Mouse (Mus musculus) hindbrain, embryonic 12.5 days (tissue): ENCODE data around the gene Krtap4-8. TPM values are rescaled to one million over a fixed set of nuclear protein-coding genes. Genes with fewer than 3 reads are reported as not detected.
"Not testable (repeated sequence)": the region's sequence is repeated elsewhere in the genome, so short reads cannot be mapped to it uniquely, and the experiment has no call there.

Source experiments
- ATAC-seq: fragments of 200-750 bp; cut with Nextera tagmentation; 2 replicates; pipeline ENCODE4 v1.8.0; 2017; ENCODE audit warnings: moderate TSS enrichment; ENCODE audit not compliant: low FRiP score
- H3K27ac ChIP-seq: fragments of 300-500 bp; sonication (generic); 2 replicates; pipeline ENCODE4 v1.5.1; 2016; ENCODE audit warnings: mild to moderate bottlenecking
- H3K27me3 ChIP-seq: fragments of 300-500 bp; sonication (generic); 2 replicates; pipeline ENCODE4 v1.6.1; 2016; ENCODE audit warnings: mild to moderate bottlenecking
- H3K36me3 ChIP-seq: fragments of 300-500 bp; sonication (generic); 2 replicates; pipeline ENCODE4 v1.6.1; 2016; ENCODE audit warnings: mild to moderate bottlenecking
- H3K4me1 ChIP-seq: fragments of 300-500 bp; sonication (generic); 2 replicates; pipeline ENCODE4 v1.6.1; 2016
- H3K4me2 ChIP-seq: fragments of 300-500 bp; sonication (generic); replicated peaks from 2 replicates; pipeline ENCODE4 v1.6.1; 2016; ENCODE audit warnings: mild to moderate bottlenecking
- H3K4me3 ChIP-seq: fragments of 300-500 bp; sonication (generic); 2 replicates; pipeline ENCODE4 v1.5.1; 2016; ENCODE audit warnings: mild to moderate bottlenecking
- H3K9ac ChIP-seq: fragments of 300-500 bp; sonication (generic); 2 replicates; pipeline ENCODE4 v1.6.1; 2016; ENCODE audit warnings: mild to moderate bottlenecking, moderate library complexity
- H3K9me3 ChIP-seq: fragments of 300-500 bp; sonication (generic); replicated peaks from 2 replicates; pipeline ENCODE4 v1.6.1; 2016; ENCODE audit warnings: mild to moderate bottlenecking
- WGBS: fragments of 180-500 bp; shearing (Covaris S2); methylation state at CpG from one replicate; pipeline ENCODE4 v1.1.7; 2016; 5-methylcytosine and 5-hydroxymethylcytosine counted together
- polyA plus RNA-seq: library from polyadenylated mRNA; unstranded; fragments of >200 nt; fragmentation: Nextera tagmentation; extraction: Ambion mirVana; gene quantifications from 2 replicates; pipeline ENCODE4 v1.2.1, GENCODE M21; 2016

Gene Krtap4-8
- not detected in 2 replicates for polyA plus RNA-seq

GRCm38 (mm10) chr11:99780604-99781003, at the start of gene Krtap4-8:
TSS of gene Krtap4-8 (minus strand) at chr11:99780704.
- no peaks in the 10 kb centered on the region for H3K36me3 ChIP-seq
- no peak within 1 kb of the TSS for H3K4me3 ChIP-seq
- ATAC-seq = no peak
- H3K4me2 ChIP-seq = no peak within 1 kb of the TSS
- H3K9me3 ChIP-seq = no peaks in the 10 kb centered on the region
- H3K27ac ChIP-seq = no peak within 1 kb of the TSS
- WGBS = 91% methylated on average over 2 of the region's 2 CpGs
- H3K27me3 ChIP-seq = no peaks in the 10 kb centered on the region
- no peak within 1 kb of the TSS for H3K9ac ChIP-seq
- peaks cover 5% of the 10 kb centered on the region; the same call in 1 of the 2 replicates for H3K4me1 ChIP-seq

GRCm38 (mm10) chr11:99815566-99815965, 35.1 kb upstream of the Krtap4-8 start, which contains the start of gene Gm11564:
TSS of gene Gm11564 (minus strand) at chr11:99815666.
- H3K4me1 ChIP-seq, H3K27me3 ChIP-seq, H3K9ac ChIP-seq, H3K36me3 ChIP-seq, H3K27ac ChIP-seq, ATAC-seq, H3K4me2 ChIP-seq, H3K9me3 ChIP-seq, H3K4me3 ChIP-seq: not testable (repeated sequence)
- 94% methylated on average over 2 of the region's 2 CpGs for WGBS

GRCm38 (mm10) chr11:99809792-99810191, 29.3 kb upstream of the Krtap4-8 start, which contains the start of gene Krtap4-13:
TSS of gene Krtap4-13 (minus strand) at chr11:99809892.
- H3K27me3 ChIP-seq, H3K4me2 ChIP-seq, H3K4me3 ChIP-seq, H3K36me3 ChIP-seq, H3K9me3 ChIP-seq, H3K27ac ChIP-seq, ATAC-seq, H3K9ac ChIP-seq, H3K4me1 ChIP-seq: not testable (repeated sequence)

- H3K4me2 ChIP-seq, H3K36me3 ChIP-seq, H3K9me3 ChIP-seq, H3K27ac ChIP-seq, H3K27me3 ChIP-seq, H3K9ac ChIP-seq, H3K4me3 ChIP-seq, H3K4me1 ChIP-seq, ATAC-seq: not testable (repeated sequence)
- no CpG with 5 or more reads among the region's 1 CpGs for WGBS
These were observed 23.8 kb upstream of the Krtap4-8 start, which contains the start of gene Gm11554 for GRCm38 (mm10) chr11:99804346-99804745. TSS of gene Gm11554 (minus strand) at chr11:99804446.

GRCm38 (mm10) chr11:99798832-99799231, 18.3 kb upstream of the Krtap4-8 start, which contains the start of gene Gm11569:
TSS of gene Gm11569 (minus strand) at chr11:99798932.
- not testable (repeated sequence) for H3K4me1 ChIP-seq, H3K4me2 ChIP-seq, H3K27me3 ChIP-seq, H3K9me3 ChIP-seq, H3K27ac ChIP-seq, ATAC-seq, H3K36me3 ChIP-seq, H3K4me3 ChIP-seq, H3K9ac ChIP-seq
- WGBS = no CpG with 5 or more reads among the region's 1 CpGs

GRCm38 (mm10) chr11:99793367-99793766, 12.9 kb upstream of the Krtap4-8 start, which contains the start of gene Gm11596:
TSS of gene Gm11596 (minus strand) at chr11:99793467.
- Histone ChIP-seq H3K9me3 (no peaks in the 10 kb centered on the region), H3K27ac (no peak within 1 kb of the TSS), H3K9ac (no peak within 1 kb of the TSS), H3K4me3 (no peak within 1 kb of the TSS), H3K4me1 (no peaks in the 10 kb centered on the region), H3K4me2 (no peak within 1 kb of the TSS), H3K36me3 (no peaks in the 10 kb centered on the region), H3K27me3 (0 out of 2 replicates have a peak, but pooled peaks cover 3% of the 10 kb centered on the region)
- WGBS = 87% methylated on average over 2 of the region's 2 CpGs
- ATAC-seq = no peak

- not testable (repeated sequence) for H3K4me3 ChIP-seq, H3K4me1 ChIP-seq, H3K27ac ChIP-seq, H3K9me3 ChIP-seq, H3K27me3 ChIP-seq, H3K36me3 ChIP-seq, H3K9ac ChIP-seq, H3K4me2 ChIP-seq, ATAC-seq
These were observed 4.4 kb upstream of the Krtap4-8 start, which contains the start of gene Krtap4-9 for GRCm38 (mm10) chr11:99784900-99785299. TSS of gene Krtap4-9 (plus strand) at chr11:99785200.

- ATAC-seq = no peak
- Histone ChIP-seq H3K27ac (no peak overlapping the region), H3K4me3 (no peak overlapping the region), H3K9ac (no peak overlapping the region), H3K36me3 (no peaks in the 10 kb centered on the region), H3K4me2 (no peak overlapping the region), H3K9me3 (no peaks in the 10 kb centered on the region), H3K27me3 (no peaks in the 10 kb centered on the region), H3K4me1 (peaks cover 5% of the 10 kb centered on the region; the same call in 1 of the 2 replicates)
- 53% methylated on average over 7 of the region's 7 CpGs for WGBS
These were observed 2.1 kb downstream of the Krtap4-8 start for GRCm38 (mm10) chr11:99778401-99778800.

GRCm38 (mm10) chr11:99772813-99773212, 7.7 kb downstream of the Krtap4-8 start, which contains the start of gene Gm11595:
TSS of gene Gm11595 (minus strand) at chr11:99772913.
- H3K27ac ChIP-seq, H3K9ac ChIP-seq, ATAC-seq: not testable (repeated sequence)

GRCm38 (mm10) chr11:99768410-99768809, 12.1 kb downstream of the Krtap4-8 start:
- Histone ChIP-seq H3K4me3 (no peak overlapping the region), H3K4me1 (no peaks in the 10 kb centered on the region), H3K9ac (no peak overlapping the region), H3K9me3 (no peaks in the 10 kb centered on the region), H3K27me3 (no peaks in the 10 kb centered on the region), H3K36me3 (no peaks in the 10 kb centered on the region), H3K27ac (no peak overlapping the region), H3K4me2 (no peak overlapping the region)
- WGBS = 89% methylated on average over 2 of the region's 2 CpGs
- no peak for ATAC-seq

More at GRCm38 (mm10) chr11:99772813-99773212, 7.7 kb downstream of the Krtap4-8 start, which contains the start of gene Gm11595:
- H3K4me2 ChIP-seq, H3K9me3 ChIP-seq, H3K27me3 ChIP-seq, H3K36me3 ChIP-seq, H3K4me3 ChIP-seq, H3K4me1 ChIP-seq: not testable (repeated sequence)

GRCm38 (mm10) chr11:99758877-99759276, 21.6 kb downstream of the Krtap4-8 start:
- H3K27me3 ChIP-seq = no peaks in the 10 kb centered on the region
- H3K9ac ChIP-seq = no peak overlapping the region
- H3K4me1 ChIP-seq = no peaks in the 10 kb centered on the region
- no peak overlapping the region for H3K4me2 ChIP-seq
- 95% methylated on average over 1 of the region's 1 CpGs for WGBS
- no peaks in the 10 kb centered on the region; the same call in 1 of the 2 replicates for H3K9me3 ChIP-seq
- no peak for ATAC-seq
- H3K36me3 ChIP-seq = no peaks in the 10 kb centered on the region
- no peak overlapping the region for H3K27ac ChIP-seq
- no peak overlapping the region for H3K4me3 ChIP-seq

GRCm38 (mm10) chr11:99743985-99744384, 36.5 kb downstream of the Krtap4-8 start:
- H3K9ac ChIP-seq = no peak overlapping the region
- no peak for ATAC-seq
- 95% methylated on average over 3 of the region's 3 CpGs for WGBS

GRCm38 (mm10) chr11:99734190-99734589, 46.3 kb downstream of the Krtap4-8 start, which contains the start of gene Gm14180:
TSS of gene Gm14180 (minus strand) at chr11:99734290.
- no peak for ATAC-seq
- Histone ChIP-seq H3K9ac (no peak within 1 kb of the TSS), H3K4me2 (no peak within 1 kb of the TSS), H3K4me1 (no peaks in the 10 kb centered on the region), H3K36me3 (no peaks in the 10 kb centered on the region), H3K27ac (no peak within 1 kb of the TSS), H3K4me3 (no peak within 1 kb of the TSS), H3K27me3 (no peaks in the 10 kb centered on the region), H3K9me3 (no peaks in the 10 kb centered on the region)
- WGBS = 64% methylated on average over 2 of the region's 2 CpGs

More at GRCm38 (mm10) chr11:99743985-99744384, 36.5 kb downstream of the Krtap4-8 start:
- H3K4me3 ChIP-seq = no peak overlapping the region
- no peaks in the 10 kb centered on the region for H3K9me3 ChIP-seq
- no peaks in the 10 kb centered on the region for H3K4me1 ChIP-seq
- no peak overlapping the region for H3K4me2 ChIP-seq
- no peaks in the 10 kb centered on the region for H3K27me3 ChIP-seq
- H3K36me3 ChIP-seq = no peaks in the 10 kb centered on the region
- no peak overlapping the region for H3K27ac ChIP-seq
